Mouse (Mus musculus) thymus, adult 2 months (tissue): Measurements from ENCODE around the gene Lef1. TPM values are rescaled to one million over a fixed set of nuclear protein-coding genes. Genes with fewer than 3 reads are reported as not detected.
A peak's percentile ranks its signal among the peaks of the same experiment; 100 is the strongest.

Experiments
- DNase-seq: peaks from one replicate; pipeline ENCODE4 v3.0.0; 2021
- H3K27ac ChIP-seq: fragments of 200-500 bp; 2 replicates; pipeline ENCODE4 v1.5.1; 2012; ENCODE audit warnings: low read length, control low read depth; ENCODE audit not compliant: control insufficient read depth, insufficient read depth
- H3K27me3 ChIP-seq: fragments of 200-500 bp; 2 replicates; pipeline ENCODE4 v1.6.1; 2012; ENCODE audit warnings: mild to moderate bottlenecking, low read length, moderate library complexity, mixed read lengths; ENCODE audit not compliant: control insufficient read depth, insufficient read depth
- H3K36me3 ChIP-seq: fragments of 200-500 bp; 2 replicates; pipeline ENCODE4 v1.6.1; 2012; ENCODE audit warnings: mild to moderate bottlenecking, low read length, moderate library complexity; ENCODE audit not compliant: control insufficient read depth, insufficient read depth
- H3K4me1 ChIP-seq: fragments of 200-500 bp; replicated peaks from 2 replicates; pipeline ENCODE4 v1.6.1; 2012; ENCODE audit warnings: low read length; ENCODE audit not compliant: control insufficient read depth, insufficient read depth
- H3K4me3 ChIP-seq: fragments of 200-500 bp; 2 replicates; pipeline ENCODE4 v1.5.1; 2012; ENCODE audit warnings: mild to moderate bottlenecking, low read length, control low read depth, moderate library complexity; ENCODE audit not compliant: control insufficient read depth, insufficient read depth
- CTCF ChIP-seq: fragments of 200-500 bp; IDR thresholded peaks from 2 replicates; pipeline ENCODE4 v1.5.1; 2012; ENCODE audit warnings: mild to moderate bottlenecking, control low read depth, low read length, moderate library complexity, borderline replicate concordance; ENCODE audit not compliant: control insufficient read depth, poor library complexity, insufficient read depth; ENCODE audit errors: extremely low read depth
- POLR2A ChIP-seq: fragments of 200-500 bp; IDR thresholded peaks from 2 replicates; pipeline ENCODE4 v1.6.1; 2012; ENCODE audit warnings: mild to moderate bottlenecking, low read length, control low read depth, moderate library complexity; ENCODE audit not compliant: control insufficient read depth, poor library complexity, insufficient read depth; ENCODE audit errors: extremely low read depth
- WGBS: fragments of 180-500 bp; shearing (Covaris S2); methylation state at CpG from one replicate; pipeline ENCODE4 v1.1.7; 2018; 5-methylcytosine and 5-hydroxymethylcytosine counted together
- polyA plus RNA-seq: library from polyadenylated mRNA; depleted of rRNA; stranded (reverse); fragments of >200 nt; gene quantifications from 2 replicates; pipeline ENCODE4 v1.2.3, GENCODE M21; 2012

Gene Lef1
- polyA plus RNA-seq, 1 experiment, result 279 TPM

GRCm38 (mm10) chr3:131202311-131202710 lies 92.0 kb downstream of the Lef1 start:
- H3K27me3 ChIP-seq, result no peaks in the 10 kb centered on the region; the same call in 1 of the 2 replicates
- no peak for DNase-seq
- no peak for TF ChIP-seq POLR2A
- no peak for TF ChIP-seq CTCF
- H3K4me3 ChIP-seq, result no peak overlapping the region
- no peak overlapping the region for H3K27ac ChIP-seq
- 92% methylated on average over 7 of the region's 7 CpGs for WGBS
- peaks cover 13% of the 10 kb centered on the region for H3K4me1 ChIP-seq
- peaks cover 67% of the 10 kb centered on the region for H3K36me3 ChIP-seq

- Histone ChIP-seq H3K27ac (peak overlapping the region; percentile 78), H3K4me3 (no peak overlapping the region), H3K27me3 (no peaks in the 10 kb centered on the region), H3K36me3 (peaks cover 52% of the 10 kb centered on the region), H3K4me1 (peaks cover 20% of the 10 kb centered on the region)
- 12% methylated on average over 5 of the region's 5 CpGs for WGBS
- peak; percentile 41 for DNase-seq
- TF ChIP-seq CTCF (no peak), POLR2A (no peak)
Observed at GRCm38 (mm10) chr3:131207846-131208245, 97.6 kb downstream of the Lef1 start.

- 0 out of 2 replicates have a peak, but pooled peaks have one; percentile 33 for TF ChIP-seq POLR2A
- TF ChIP-seq CTCF, result no peak
- Histone ChIP-seq H3K36me3 (peaks cover 48% of the 10 kb centered on the region), H3K4me1 (peaks cover 20% of the 10 kb centered on the region), H3K27me3 (no peaks in the 10 kb centered on the region), H3K27ac (peak overlapping the region; percentile 78), H3K4me3 (no peak overlapping the region)
- 5% methylated on average over 13 of the region's 13 CpGs for WGBS
- DNase-seq, result peak; percentile 83
Observed at GRCm38 (mm10) chr3:131208265-131208891, 98.1 kb downstream of the Lef1 start.

- DNase-seq, result peak; percentile 38
- H3K4me1 ChIP-seq, result peaks cover 28% of the 10 kb centered on the region
- TF ChIP-seq POLR2A (no peak), CTCF (peak; percentile 50; the same call in 1 of the 2 replicates)
- H3K27me3 ChIP-seq, result no peaks in the 10 kb centered on the region
- H3K27ac ChIP-seq, result no peak overlapping the region
- no peak overlapping the region for H3K4me3 ChIP-seq
- H3K36me3 ChIP-seq, result peaks cover 34% of the 10 kb centered on the region; the same call in 1 of the 2 replicates
- WGBS, result 92% methylated on average over 7 of the region's 7 CpGs
Observed at GRCm38 (mm10) chr3:131212200-131212599, 101.9 kb downstream of the Lef1 start.

- no peak for DNase-seq
- peaks cover 11% of the 10 kb centered on the region for H3K4me1 ChIP-seq
- peaks cover 51% of the 10 kb centered on the region for H3K36me3 ChIP-seq
- no peak overlapping the region for H3K4me3 ChIP-seq
- 87% methylated on average over 9 of the region's 9 CpGs for WGBS
- no peaks in the 10 kb centered on the region for H3K27me3 ChIP-seq
- TF ChIP-seq CTCF (no peak), POLR2A (no peak)
- H3K27ac ChIP-seq, result peak overlapping the region; percentile 31; the same call in 1 of the 2 replicates
Observed at GRCm38 (mm10) chr3:131214060-131214658, 103.9 kb downstream of the Lef1 start.

GRCm38 (mm10) chr3:131214841-131215240 lies 104.6 kb downstream of the Lef1 start:
- H3K4me3 ChIP-seq, result no peak overlapping the region
- no peaks in the 10 kb centered on the region for H3K27me3 ChIP-seq
- DNase-seq, result peak; percentile 80
- H3K36me3 ChIP-seq, result peaks cover 56% of the 10 kb centered on the region
- H3K4me1 ChIP-seq, result peaks cover 11% of the 10 kb centered on the region
- no peak overlapping the region for H3K27ac ChIP-seq
- TF ChIP-seq POLR2A (no peak), CTCF (peak; percentile 98)
- WGBS, result 43% methylated on average over 9 of the region's 9 CpGs
